Mouse (Mus musculus) gastrocnemius, postnatal 25 days (tissue): ENCODE data around the gene Foxp1. TPM values are rescaled to one million over a fixed set of nuclear protein-coding genes. Genes with fewer than 3 reads are reported as not detected.

Experiments used
- DNase-seq: peaks from one replicate; pipeline ENCODE4 v3.0.0; 2022
- total RNA-seq, 2 experiments: library from RNA; stranded (reverse); gene quantifications; 1 replicate in 1 of 2; 2 replicates in 1 of 2; pipeline ENCODE4 v1.2.3; 2021

The Foxp1 gene
- total RNA-seq, 2 experiments from 2014 or later = 16.9 to 17.8 TPM

GRCm38 (mm10) chr6:99388741-99389675, 133.5 kb downstream of the Foxp1 start:
- DNase-seq = peak; percentile 34

DNA sequence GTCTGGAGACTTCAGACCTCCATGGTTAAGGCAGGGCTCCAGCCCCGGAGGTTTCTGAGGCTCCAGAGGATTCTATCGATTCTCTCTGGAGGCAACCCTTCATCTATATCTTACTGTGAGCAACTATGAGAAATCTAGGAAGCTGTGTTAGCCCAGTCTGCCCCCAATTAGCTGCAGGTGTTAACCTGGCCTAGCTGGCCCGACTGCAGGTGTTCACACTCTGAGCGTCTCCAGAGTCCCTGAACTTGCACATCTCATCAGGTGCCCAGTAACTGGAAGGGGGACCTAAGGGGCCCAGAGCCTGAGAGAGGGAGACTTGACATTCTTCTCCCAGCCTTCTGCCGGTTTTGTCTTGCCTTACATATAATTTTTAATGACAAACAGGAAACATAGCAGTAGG, 134.5 kb downstream of the Foxp1 start:
- no peak for DNase-seq

GRCm38 (mm10) chr6:99385059-99385604, 137.4 kb downstream of the Foxp1 start:
- peak; percentile 38 for DNase-seq

- no peak for DNase-seq
Measured at GRCm38 (mm10) chr6:99383846-99384472, 138.6 kb downstream of the Foxp1 start.

DNA sequence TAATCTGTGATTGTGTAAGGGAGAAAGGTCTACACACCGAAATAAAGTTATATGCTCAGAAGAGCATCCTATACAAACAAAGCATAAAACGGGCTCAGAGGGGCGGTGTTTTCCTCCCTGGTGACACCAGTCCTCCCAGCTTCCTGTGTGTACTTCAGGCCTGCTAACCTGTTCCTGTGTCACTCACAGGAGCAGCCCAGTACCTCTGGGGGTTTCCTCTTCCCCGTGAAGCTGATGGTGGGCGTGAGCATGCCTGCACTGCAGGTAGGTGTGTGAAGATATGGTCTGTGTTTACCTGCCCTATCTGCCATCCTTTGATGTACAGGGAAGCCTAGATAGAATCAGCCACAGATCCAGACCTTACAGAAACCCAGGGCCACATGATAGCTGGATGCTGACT, 142.4 kb downstream of the Foxp1 start:
- DNase-seq = no peak

DNA sequence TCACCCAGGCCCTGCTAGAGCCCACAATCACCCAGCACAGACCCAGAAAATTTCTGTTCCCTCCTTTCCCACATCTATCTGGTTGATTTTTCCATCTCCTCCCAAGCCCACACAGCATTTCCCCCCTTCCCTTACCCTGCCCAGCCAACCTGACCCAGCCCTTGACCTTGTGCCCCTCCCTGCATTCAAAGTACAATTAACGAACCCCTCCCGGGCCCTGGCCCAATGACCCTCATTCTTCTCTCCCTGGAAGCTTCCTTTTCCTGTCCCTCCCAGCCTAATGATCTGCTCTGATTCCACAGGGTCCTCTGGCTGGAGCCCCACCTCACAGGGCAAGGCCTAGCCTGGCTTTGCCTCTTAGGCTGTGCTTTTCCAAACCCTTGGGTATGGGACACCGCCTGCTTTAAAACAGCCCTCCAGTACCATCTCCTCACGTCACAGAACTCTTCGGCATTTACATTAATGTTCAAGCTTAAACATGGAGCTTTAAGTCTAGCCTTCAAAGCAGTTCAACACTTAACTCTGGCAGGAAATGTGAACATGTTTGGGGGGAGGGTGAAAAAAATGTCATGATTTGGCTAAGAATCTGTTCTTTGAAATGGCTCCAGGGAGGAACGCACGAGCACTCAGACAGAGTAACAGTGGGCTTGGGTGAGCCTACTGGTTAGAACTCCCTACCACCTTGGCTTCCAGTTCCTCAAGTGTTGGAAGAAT, 143.4 kb downstream of the Foxp1 start:
- DNase-seq = peak; percentile 44

DNA sequence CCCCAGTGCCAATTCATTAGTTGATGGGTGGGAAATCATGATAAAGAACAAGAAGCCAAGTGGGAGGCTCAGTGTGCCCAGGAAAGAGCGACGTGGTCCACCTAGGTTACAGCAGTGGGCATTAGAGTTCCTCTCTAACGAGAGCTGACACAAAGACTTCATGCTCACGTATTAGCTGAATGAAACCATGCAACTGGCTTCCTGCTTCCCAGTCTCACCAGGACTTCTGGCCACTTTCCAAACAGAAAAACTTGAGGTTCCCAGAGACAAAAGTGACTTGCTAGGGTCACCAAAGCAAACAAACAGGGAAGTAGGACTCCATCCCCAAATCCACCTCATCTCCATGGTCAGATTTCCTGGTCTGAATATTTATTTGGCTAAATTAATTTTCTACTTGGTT, 144.8 kb downstream of the Foxp1 start:
- no peak for DNase-seq

DNA sequence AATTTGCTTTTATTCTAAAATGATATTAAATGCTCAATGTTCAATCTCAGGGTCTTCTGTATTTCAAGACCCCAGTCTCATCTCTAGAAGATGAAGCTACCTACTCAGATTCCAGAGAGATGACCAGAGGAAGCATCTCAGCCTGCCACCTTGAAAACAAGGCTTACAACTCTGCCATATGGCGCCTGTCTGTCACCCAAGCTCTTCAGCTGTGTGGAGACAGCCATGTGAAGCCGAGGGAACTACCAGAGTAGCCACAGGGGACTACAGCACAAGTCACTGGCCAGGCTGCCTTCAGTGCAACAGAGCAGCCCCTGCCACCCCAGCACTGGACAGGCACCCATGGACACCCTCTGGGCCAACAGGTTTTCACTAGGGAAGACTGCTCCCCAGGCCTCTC, 145.4 kb downstream of the Foxp1 start:
- no peak for DNase-seq

GRCm38 (mm10) chr6:99376721-99377120, 145.8 kb downstream of the Foxp1 start:
- no peak for DNase-seq

- DNase-seq = no peak
Measured at GRCm38 (mm10) chr6:99375865-99376264, 146.7 kb downstream of the Foxp1 start.

DNA sequence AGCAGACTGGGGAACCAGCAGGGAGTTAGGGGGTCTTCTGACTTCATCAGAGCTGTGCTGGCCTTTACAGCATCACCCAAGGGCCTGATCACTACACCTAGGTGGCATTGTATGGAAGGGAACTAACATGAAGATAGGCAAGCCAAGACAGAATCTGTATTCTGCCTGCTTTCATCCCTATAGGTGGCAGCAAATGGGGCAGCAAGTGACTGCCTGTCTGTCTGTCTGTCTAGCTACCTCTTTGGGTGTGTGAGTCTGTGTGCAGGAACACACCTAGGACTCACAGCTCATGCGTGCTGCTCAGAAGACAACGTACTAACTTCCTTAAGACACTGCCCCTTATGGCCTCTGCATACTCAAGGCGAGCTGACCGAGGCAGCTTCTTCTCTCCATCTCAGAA, 147.1 kb downstream of the Foxp1 start:
- DNase-seq = no peak

GRCm38 (mm10) chr6:99374448-99375271, 147.9 kb downstream of the Foxp1 start:
- DNase-seq = no peak

DNA sequence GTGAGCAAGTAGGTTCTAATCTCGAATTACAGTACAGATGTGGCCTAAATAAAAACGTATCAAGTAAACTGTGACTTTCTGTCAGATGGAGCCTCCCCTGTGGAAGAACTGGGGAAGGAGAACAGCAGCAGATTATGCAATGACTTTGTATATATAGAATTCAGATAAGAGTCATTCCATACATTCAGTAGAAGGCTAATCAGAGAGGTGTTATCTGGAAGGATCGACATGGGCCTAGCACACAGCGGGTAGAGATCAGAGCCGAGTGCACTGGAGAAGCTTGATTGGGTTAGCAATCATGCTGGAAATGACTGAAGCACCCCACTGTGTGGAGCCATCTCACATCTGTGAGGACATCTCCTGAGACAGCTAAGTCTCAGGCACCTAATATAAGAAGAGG, 150.1 kb downstream of the Foxp1 start:
- DNase-seq = no peak

- DNase-seq = no peak
Measured at GRCm38 (mm10) chr6:99372016-99372415, 150.5 kb downstream of the Foxp1 start.

DNA sequence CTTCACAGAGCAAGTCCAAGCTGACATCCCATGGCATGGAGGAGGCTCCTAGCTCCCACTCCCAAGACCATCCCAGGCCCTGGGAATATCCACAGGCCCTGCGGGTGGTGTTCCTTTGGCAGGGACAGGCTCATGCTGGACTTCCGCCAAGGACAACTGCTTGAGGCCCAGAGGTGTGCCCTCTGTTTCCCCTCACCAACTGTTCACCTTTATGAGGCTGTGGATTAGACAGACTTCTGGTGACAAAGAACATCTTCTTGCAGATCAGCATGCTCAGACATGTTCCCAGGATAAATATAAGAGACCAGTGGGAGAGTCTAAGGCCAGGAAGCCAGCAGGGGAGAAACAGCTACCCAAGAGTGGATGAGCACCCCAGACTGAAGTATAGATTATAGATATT, 152.6 kb downstream of the Foxp1 start:
- no peak for DNase-seq

DNA sequence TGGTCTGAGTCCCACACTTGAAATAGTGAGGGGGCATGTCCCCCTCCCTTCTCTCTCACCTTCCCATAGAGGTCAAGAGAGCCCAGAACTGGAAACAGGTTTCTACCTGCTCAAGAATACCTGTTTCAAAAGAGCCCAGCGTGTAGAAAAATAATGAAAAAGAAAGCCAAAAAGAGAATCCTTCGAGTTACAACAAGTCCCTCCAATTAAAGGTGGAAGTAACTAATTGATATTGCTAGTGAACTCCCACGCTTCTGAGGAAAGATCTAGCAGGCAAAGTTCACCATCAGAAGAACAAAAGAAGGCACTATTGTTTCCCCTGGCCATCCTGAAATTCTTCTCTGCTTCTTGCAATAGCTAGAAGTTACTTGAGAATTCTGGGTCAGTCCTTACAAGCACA, 153.4 kb downstream of the Foxp1 start:
- no peak for DNase-seq

DNA sequence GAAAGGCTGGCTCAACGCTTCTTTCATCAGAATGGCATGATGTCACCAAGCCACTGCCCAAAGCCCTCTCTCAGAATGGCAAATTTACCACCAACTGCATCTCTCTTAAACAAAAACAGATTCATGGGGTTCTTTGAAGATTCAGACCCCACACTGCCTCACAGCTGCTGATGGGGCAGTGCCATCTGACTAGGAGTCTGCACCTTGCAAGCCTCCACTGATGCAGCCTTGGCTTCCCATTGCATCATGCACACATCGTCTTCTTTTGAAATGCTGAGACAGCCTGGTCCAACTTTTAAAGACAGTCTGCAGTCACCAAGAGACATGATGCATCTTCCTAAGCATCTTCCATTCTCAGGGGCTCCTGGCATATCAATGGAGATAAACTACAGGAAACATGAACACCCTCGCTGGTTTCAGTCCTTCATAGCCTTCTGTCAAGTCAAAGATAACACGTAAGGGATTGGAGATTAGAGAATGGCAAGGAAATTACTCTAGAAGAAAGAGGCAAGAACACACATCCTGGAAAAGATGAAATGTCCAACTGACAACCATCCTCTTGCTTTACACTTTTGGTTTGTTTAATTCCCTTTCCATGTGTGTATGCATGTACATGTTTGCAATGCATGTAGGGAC, 154.3 kb downstream of the Foxp1 start:
- DNase-seq = no peak

DNA sequence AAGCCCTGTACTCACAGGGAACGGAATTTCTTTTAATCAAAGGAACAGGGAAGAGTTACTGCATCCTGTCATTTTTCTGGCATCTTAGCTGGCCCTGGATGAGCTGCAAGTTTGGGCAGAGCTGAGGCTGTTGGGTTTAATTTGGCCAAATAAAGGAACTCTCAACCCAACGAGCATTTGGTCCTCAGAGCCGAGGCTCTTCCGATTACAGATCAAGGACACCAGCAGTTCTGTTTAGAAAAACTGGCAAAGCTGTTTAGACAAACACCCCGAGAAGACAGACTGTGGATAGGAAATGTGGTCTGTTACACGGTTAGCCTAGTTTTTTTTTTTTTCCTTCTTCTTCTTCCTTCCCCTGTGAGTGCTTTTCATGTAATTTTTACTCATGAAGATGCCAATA, 158.0 kb downstream of the Foxp1 start:
- DNase-seq = no peak

- DNase-seq = no peak
Measured at GRCm38 (mm10) chr6:99360581-99360980, 161.9 kb downstream of the Foxp1 start.

DNA sequence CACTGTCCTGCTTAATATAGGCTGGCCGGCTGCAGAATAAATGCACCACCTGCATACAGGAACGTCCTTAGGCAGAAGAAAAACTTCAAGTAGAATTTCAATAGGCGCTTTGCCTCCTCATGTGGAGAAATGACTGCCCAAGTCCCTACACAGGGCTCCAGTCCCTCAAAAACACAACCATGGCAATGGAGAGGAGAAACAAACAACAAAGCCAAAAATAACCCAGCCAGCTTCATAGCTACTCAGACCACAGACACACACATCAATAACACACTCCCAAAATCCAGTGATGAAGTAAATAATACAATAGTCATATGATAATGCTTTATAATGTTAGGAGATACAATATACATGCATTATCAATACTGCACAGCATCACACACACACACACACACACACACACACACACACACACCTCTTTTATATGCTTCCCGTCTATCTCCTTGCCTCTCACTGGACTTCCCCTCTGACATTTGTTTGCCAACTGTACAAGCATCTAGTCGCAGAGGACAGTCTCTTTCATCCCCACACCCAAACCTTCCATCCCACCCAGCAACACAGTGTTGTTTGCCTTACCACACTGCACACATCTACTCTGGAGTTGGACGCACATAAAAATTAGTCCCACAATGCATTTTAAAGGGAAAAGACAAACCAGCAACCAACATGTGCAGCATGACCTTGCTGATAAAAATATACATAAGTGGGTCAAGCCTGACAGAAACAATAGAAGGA, 162.6 kb downstream of the Foxp1 start:
- no peak for DNase-seq
